Mouse (Mus musculus): ENCODE results near the gene B4galnt4. TPM values are rescaled to one million over a fixed set of nuclear protein-coding genes. Genes with fewer than 3 reads are reported as not detected.
"Not testable (repeated sequence)": the region's sequence is repeated elsewhere in the genome, so short reads cannot be mapped to it uniquely, and the experiment has no call there.

The B4galnt4 gene
- polyA plus RNA-seq (2012; rRNA removed) = 109 and 125 TPM in 2 replicates

- Histone ChIP-seq H3K27ac (ENCODE audit: insufficient read depth, low read length) (peak within 1 kb of the TSS; percentile 74), H3K4me3 (ENCODE audit: insufficient read depth, low read length) (peak within 1 kb of the TSS; percentile 69), H3K4me1 (ENCODE audit: control insufficient read depth, insufficient read depth, low read length) (peaks cover 5% of the 10 kb centered on the region)
- no peak for TF ChIP-seq CTCF (IDR thresholded peaks at IDR 0.05; ENCODE audit: extremely low read depth, insufficient read depth, low read length)
- TF ChIP-seq POLR2A (IDR thresholded peaks at IDR 0.05; ENCODE audit: extremely low read depth, insufficient read depth, low read length) = peak; percentile 83
These were observed at the start of gene B4galnt4 for GRCm38 (mm10) chr7:141060426-141061242. TSS of gene B4galnt4 (plus strand) at chr7:141061104.

DNA sequence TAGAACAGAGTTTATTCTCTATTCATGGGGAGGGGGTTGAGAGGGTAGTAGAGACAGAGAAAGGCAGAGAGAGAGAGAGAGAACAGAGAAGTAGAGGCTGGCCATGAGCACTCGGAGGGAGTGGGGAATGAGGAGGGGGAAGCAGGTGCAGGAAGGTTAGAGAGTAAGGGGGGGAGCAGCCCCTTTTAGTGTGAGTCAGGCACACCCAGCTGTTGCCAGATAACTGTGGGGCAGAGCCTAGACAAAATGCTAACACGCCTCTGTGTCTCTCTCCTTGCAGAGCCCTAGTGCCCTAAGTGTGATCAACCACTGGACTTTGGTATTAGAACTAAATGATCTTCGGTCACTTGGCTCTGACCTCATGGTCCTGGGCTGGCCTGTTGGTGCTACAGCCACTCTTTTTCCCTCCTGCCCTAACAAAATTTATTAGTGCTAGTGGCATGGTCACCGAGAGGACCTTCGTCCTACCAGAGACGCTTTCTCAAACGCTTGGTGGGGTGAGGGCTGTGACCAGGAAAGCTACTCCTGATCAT, 49.6 kb upstream of the B4galnt4 start:
- TF ChIP-seq CTCF (IDR thresholded peaks at IDR 0.05; ENCODE audit: extremely low read depth, insufficient read depth, low read length) (no peak), POLR2A (IDR thresholded peaks at IDR 0.05; ENCODE audit: extremely low read depth, insufficient read depth, low read length) (no peak)
- H3K27ac ChIP-seq (ENCODE audit: insufficient read depth, low read length) = no peak overlapping the region
- no peaks in the 10 kb centered on the region for H3K4me1 ChIP-seq (ENCODE audit: control insufficient read depth, insufficient read depth, low read length)

GRCm38 (mm10) chr7:141016707-141017697, 43.9 kb upstream of the B4galnt4 start:
- H3K4me3 ChIP-seq (ENCODE audit: insufficient read depth, low read length) = no peak overlapping the region
- TF ChIP-seq POLR2A (IDR thresholded peaks at IDR 0.05; ENCODE audit: extremely low read depth, insufficient read depth, low read length) = no peak
- TF ChIP-seq CTCF (IDR thresholded peaks at IDR 0.05; ENCODE audit: extremely low read depth, insufficient read depth, low read length) = no peak
- no peaks in the 10 kb centered on the region for H3K4me1 ChIP-seq (ENCODE audit: control insufficient read depth, insufficient read depth, low read length)
- no peak overlapping the region for H3K27ac ChIP-seq (ENCODE audit: insufficient read depth, low read length)

More for the DNA sequence above, 49.6 kb upstream of the B4galnt4 start:
- H3K4me3 ChIP-seq (ENCODE audit: insufficient read depth, low read length) = no peak overlapping the region

GRCm38 (mm10) chr7:141017824-141018223, 43.1 kb upstream of the B4galnt4 start, which contains the start of gene Ifitm6:
TSS of gene Ifitm6 (minus strand) at chr7:141017924.
- H3K27ac ChIP-seq (ENCODE audit: insufficient read depth, low read length); H3K4me3 ChIP-seq (ENCODE audit: insufficient read depth, low read length); H3K4me1 ChIP-seq (ENCODE audit: control insufficient read depth, insufficient read depth, low read length): not testable (repeated sequence)

GRCm38 (mm10) chr7:141019028-141019427, 41.9 kb upstream of the B4galnt4 start:
- TF ChIP-seq CTCF (IDR thresholded peaks at IDR 0.05; ENCODE audit: extremely low read depth, insufficient read depth, low read length) (no peak), POLR2A (IDR thresholded peaks at IDR 0.05; ENCODE audit: extremely low read depth, insufficient read depth, low read length) (no peak)
- no peak overlapping the region for H3K4me3 ChIP-seq (ENCODE audit: insufficient read depth, low read length)
- H3K4me1 ChIP-seq (ENCODE audit: control insufficient read depth, insufficient read depth, low read length) = no peaks in the 10 kb centered on the region
- no peak overlapping the region for H3K27ac ChIP-seq (ENCODE audit: insufficient read depth, low read length)

- Histone ChIP-seq H3K27ac (ENCODE audit: insufficient read depth, low read length) (no peak overlapping the region), H3K4me1 (ENCODE audit: control insufficient read depth, insufficient read depth, low read length) (no peaks in the 10 kb centered on the region; the same call in 1 of the 2 replicates), H3K4me3 (ENCODE audit: insufficient read depth, low read length) (no peak overlapping the region)
- TF ChIP-seq CTCF (IDR thresholded peaks at IDR 0.05; ENCODE audit: extremely low read depth, insufficient read depth, low read length) (no peak), POLR2A (IDR thresholded peaks at IDR 0.05; ENCODE audit: extremely low read depth, insufficient read depth, low read length) (no peak)
These were observed 39.1 kb upstream of the B4galnt4 start for GRCm38 (mm10) chr7:141021489-141022449.

- Histone ChIP-seq H3K4me3 (ENCODE audit: insufficient read depth, low read length) (no peak overlapping the region), H3K4me1 (ENCODE audit: control insufficient read depth, insufficient read depth, low read length) (no peaks in the 10 kb centered on the region; the same call in 1 of the 2 replicates), H3K27ac (ENCODE audit: insufficient read depth, low read length) (no peak overlapping the region)
- no peak for TF ChIP-seq POLR2A (IDR thresholded peaks at IDR 0.05; ENCODE audit: extremely low read depth, insufficient read depth, low read length)
- TF ChIP-seq CTCF (IDR thresholded peaks at IDR 0.05; ENCODE audit: extremely low read depth, insufficient read depth, low read length) = no peak
These were observed 35.8 kb upstream of the B4galnt4 start for GRCm38 (mm10) chr7:141024865-141025838.

Measured in cortical plate, adult 2 months (tissue).